Mouse (Mus musculus): ENCODE measurements around the gene Ptpn12.

DNA sequence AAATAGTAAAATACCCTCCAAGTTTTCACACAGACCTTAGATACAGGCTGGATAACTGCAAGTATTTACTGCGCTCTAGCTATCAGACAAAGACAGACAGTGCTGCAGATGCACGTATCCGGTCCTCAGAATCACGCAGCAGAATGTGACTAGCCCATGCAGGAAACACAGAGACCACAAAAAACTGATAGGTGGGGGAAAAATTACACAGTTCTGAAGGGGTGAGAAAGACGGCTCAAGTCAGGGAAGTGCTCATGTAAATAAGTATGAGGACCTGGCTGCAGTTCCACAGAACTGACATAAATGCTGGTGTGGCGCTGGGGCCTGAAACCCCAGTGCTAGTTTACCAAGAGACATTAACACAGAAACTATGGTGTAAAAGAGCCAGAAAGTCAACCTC is 53.0 kb downstream of the Ptpn12 start:
- TF ChIP-seq CTCF (IDR thresholded peaks at IDR 0.05; ENCODE audit: control insufficient read depth, insufficient read depth, insufficient replicate concordance, low read depth, low read length) = no peak
- no peak for TF ChIP-seq POLR2A (IDR thresholded peaks at IDR 0.05; ENCODE audit: control insufficient read depth, low read depth, low read length)
